Mouse (Mus musculus): ENCODE data around the gene Arntl2.

DNA sequence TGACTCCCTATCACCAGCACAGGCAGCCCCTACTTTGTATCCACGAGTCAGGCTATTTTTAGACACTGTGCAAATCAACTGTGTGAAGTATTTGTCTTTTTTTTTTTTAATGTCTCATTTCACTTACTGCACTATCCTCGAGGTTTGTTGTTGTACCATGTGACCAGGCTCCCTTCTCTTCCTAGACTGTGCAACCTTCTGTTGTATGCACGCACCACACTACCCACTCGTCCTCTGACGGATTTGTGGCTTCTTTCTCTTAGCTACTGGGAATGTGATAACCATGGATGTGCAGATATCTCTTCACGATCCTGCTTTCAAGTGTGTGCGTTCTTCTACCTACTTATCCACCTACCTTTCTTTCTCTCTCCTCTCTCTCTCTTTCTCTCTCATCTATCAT is 41.5 kb downstream of the Arntl2 start:
- TF ChIP-seq GATA1 (IDR thresholded peaks at IDR 0.05; ENCODE audit: low read length) = no peak
- TF ChIP-seq TAL1 (IDR thresholded peaks at IDR 0.05; ENCODE audit: low read length) = no peak
